Mouse (Mus musculus) A20 (cell line): ENCODE results near the gene 1700010B08Rik.
"Not testable (repeated sequence)": the region's sequence is repeated elsewhere in the genome, so short reads cannot be mapped to it uniquely, and the experiment has no call there.

ENCODE experiments used
- DNase-seq: peaks from one replicate; pipeline ENCODE4 v3.0.0-alpha.2; 2011; ENCODE audit warnings: low read depth, low spot score

Gene 1700010B08Rik

GRCm38 (mm10) chr2:173719115-173719514 lies at the start of gene 1700010B08Rik:
Gene 1700010B08Rik, plus strand, starts transcription at chr2:173719415.
- DNase-seq = not testable (repeated sequence)

- no peak for DNase-seq
Measured at GRCm38 (mm10) chr2:173672328-173672896, 46.8 kb upstream of the 1700010B08Rik start.

GRCm38 (mm10) chr2:173673469-173673868 lies 45.7 kb upstream of the 1700010B08Rik start:
- DNase-seq = no peak

- no peak for DNase-seq
Measured at GRCm38 (mm10) chr2:173678593-173678992, 40.6 kb upstream of the 1700010B08Rik start.

- DNase-seq = peak; percentile 87
Measured at GRCm38 (mm10) chr2:173679217-173679616, 40.0 kb upstream of the 1700010B08Rik start.

- DNase-seq = peak; percentile 37
Measured at GRCm38 (mm10) chr2:173680153-173680552, 39.1 kb upstream of the 1700010B08Rik start.

GRCm38 (mm10) chr2:173682773-173683172 lies 36.4 kb upstream of the 1700010B08Rik start:
- no peak for DNase-seq

GRCm38 (mm10) chr2:173685781-173686361 lies 33.3 kb upstream of the 1700010B08Rik start:
- no peak for DNase-seq

- no peak for DNase-seq
Measured at GRCm38 (mm10) chr2:173687363-173687762, 31.9 kb upstream of the 1700010B08Rik start.

GRCm38 (mm10) chr2:173689835-173690234 lies 29.4 kb upstream of the 1700010B08Rik start:
- DNase-seq = no peak

- DNase-seq = no peak
Measured at GRCm38 (mm10) chr2:173691748-173692147, 27.5 kb upstream of the 1700010B08Rik start.

GRCm38 (mm10) chr2:173692693-173693092 lies 26.5 kb upstream of the 1700010B08Rik start:
- DNase-seq = no peak

GRCm38 (mm10) chr2:173698850-173699249 lies 20.4 kb upstream of the 1700010B08Rik start:
- no peak for DNase-seq

- no peak for DNase-seq
Measured at GRCm38 (mm10) chr2:173702096-173702866, 16.9 kb upstream of the 1700010B08Rik start.

GRCm38 (mm10) chr2:173702867-173703237 lies 16.4 kb upstream of the 1700010B08Rik start:
- no peak for DNase-seq

GRCm38 (mm10) chr2:173705827-173706551 lies 13.2 kb upstream of the 1700010B08Rik start:
- no peak for DNase-seq

GRCm38 (mm10) chr2:173707626-173708025 lies 11.6 kb upstream of the 1700010B08Rik start:
- DNase-seq = not testable (repeated sequence)

GRCm38 (mm10) chr2:173710193-173710592 lies 9.0 kb upstream of the 1700010B08Rik start:
- no peak for DNase-seq

GRCm38 (mm10) chr2:173712656-173713055 lies 6.6 kb upstream of the 1700010B08Rik start:
- DNase-seq = no peak

GRCm38 (mm10) chr2:173713241-173713640 lies 6.0 kb upstream of the 1700010B08Rik start:
- no peak for DNase-seq

- DNase-seq = no peak
Measured at GRCm38 (mm10) chr2:173714620-173715218, 4.5 kb upstream of the 1700010B08Rik start.

- no peak for DNase-seq
Measured at GRCm38 (mm10) chr2:173716966-173717365, 2.2 kb upstream of the 1700010B08Rik start.
